8 mouse cellular contexts compared by ENCODE assay signal in the genomic region with DNA sequence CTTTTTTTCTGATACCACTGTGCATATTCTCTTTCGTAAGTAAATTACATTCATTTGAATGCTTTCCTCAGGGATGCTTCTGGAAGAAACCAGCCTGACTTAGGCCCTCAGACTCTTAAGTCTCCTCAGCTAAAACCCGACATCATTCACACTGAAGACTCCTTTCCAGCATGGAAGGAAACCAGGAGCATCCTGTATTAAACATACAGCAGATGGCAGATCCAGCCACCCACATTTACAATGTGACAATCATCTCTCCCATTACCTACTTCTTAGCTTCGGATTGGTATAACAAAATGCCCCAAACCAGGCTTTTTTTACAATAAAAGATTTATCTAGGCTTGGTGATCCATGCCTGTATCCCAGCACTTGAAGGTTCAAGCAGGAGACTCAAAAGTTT.
"Had no signal": no experiment of that assay in that cellular context is flagged by ENCODE, and none has a peak within 500 bp of the region (broad histone marks: within the 10 kb centered on the region; RNA-seq: fewer than 3 reads in every experiment).

No protein-coding gene starts in this region.

- DNase-seq: kidney, adult 8-10 months; kidney, postnatal 25 days; liver; liver, embryonic 13.5 days; liver, postnatal 0 days; lung, postnatal 14 days; right cerebral cortex, postnatal 14 days; thymus, postnatal 36 days had no signal
